Mouse (Mus musculus): ENCODE measurements around the gene Ssh3.

Ssh3 gene

DNA sequence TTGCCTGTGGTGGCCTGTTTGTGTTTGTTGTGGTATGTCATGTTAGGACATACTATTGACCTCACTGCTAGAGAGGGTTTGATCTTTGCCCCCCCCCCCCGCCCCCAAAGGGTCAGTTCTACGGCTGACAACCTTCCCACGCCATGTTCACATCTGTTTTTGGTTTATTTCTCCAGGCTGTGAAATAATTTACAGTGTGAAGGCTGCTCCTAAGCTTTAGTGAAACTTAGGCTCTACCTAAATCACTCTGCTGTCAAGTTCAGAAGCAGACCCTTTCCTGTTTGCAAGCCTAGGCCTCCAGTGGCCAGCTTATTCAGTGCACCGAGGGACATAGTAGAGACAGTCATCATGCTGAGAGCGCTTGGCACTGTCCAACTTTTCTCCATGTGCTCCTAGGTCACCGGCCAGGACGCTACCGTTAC, 28.7 kb downstream of the Ssh3 start:
- DNase-seq, result no peak

DNA sequence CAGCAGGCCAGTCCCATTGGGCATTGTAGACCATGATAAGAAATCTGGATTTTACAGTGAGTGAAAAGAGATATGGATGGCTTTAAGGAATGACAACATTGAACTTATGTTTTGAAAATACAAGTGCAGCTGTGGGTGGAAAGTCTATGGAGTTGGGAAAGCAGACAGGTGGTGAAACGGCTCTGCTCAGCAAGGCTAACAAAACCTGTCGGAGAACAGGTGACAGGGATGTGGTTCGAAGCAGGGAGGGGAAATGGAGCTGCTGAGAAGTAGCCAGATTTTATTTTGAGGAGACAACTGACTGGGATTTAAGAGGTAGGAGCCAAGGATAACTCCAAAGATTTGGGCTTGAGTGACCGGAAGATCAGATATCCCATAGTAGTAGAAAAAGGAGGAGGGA, 34.4 kb downstream of the Ssh3 start:
- no peak for DNase-seq

GRCm38 (mm10) chr19:4232651-4233050, 36.3 kb downstream of the Ssh3 start:
- DNase-seq, result no peak

DNA sequence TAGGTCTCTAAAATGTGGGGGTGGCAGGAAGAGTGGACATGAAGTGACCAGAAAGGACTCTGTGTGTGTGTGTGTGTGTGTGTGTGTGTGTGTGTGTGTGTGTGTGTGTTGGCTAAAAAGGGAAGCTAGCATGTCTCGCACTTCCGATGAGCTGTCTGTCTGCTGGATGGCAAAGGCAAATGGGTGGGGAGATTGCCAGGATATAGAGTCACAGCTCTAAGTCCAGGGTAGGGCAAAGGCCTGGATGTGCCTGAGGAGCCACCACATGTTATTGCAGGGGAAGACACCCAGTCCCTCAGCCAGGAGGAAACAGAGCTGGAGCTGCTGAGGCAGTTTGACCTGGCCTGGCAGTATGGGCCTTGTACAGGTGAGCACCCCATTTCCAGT, 36.8 kb downstream of the Ssh3 start:
- DNase-seq, result no peak

- DNase-seq, result peak; percentile 98
These were observed 37.5 kb downstream of the Ssh3 start, which contains the start of gene Pold4 for GRCm38 (mm10) chr19:4231253-4232185. Pold4 (plus strand) TSS chr19:4231899.

- no peak for DNase-seq
These were observed 38.6 kb downstream of the Ssh3 start for GRCm38 (mm10) chr19:4230415-4230814.

DNA sequence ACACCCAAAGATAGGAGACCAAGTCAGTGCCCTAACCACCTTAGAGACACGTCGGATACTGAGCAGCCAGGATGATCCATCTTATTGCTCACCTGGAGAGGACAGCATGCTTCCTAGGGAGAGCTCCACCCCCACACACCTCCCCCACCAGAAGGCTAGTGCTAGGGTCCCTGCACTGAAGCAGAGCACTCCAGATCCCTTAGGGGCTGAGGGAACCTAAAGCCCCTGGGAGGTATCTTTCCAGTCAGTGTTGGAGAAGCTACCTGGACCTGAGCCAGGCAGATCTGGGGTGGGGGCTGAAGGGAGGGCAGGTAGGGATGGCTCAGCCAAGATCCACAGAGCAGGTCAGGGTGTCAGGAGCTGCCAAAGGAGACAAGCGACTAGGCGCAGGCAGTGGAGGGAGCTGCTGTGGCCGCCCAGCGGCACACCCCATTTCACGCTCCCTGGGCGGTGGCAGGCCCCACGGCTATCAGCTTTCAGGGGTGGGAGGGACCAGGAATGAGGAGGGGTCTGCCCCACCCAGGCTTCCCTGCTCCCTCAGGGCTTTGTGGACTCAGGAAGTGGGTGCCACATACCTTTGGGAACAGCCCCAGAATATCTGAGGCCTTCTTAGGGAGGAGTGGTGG, 39.4 kb downstream of the Ssh3 start:
- DNase-seq, result no peak

DNA sequence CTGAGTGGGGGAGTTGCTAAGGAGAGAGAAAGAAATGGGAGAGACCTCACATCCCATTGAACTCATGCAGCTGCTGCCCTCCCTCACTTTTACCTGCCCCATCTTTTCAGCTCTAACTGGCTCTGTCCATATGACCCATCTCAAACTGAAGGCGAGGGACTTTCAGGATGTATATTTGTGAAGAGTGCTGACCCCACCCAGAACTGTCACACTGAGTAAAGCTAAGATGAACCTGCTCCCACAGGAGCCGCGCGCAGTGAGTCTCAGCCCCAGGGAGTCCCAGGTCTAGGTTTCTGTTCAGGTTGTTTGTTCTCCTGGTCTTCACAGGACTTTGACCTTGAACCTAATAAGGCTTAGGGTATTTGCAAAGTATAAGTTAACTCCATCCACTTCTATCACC, 40.1 kb downstream of the Ssh3 start:
- DNase-seq, result no peak

DNA sequence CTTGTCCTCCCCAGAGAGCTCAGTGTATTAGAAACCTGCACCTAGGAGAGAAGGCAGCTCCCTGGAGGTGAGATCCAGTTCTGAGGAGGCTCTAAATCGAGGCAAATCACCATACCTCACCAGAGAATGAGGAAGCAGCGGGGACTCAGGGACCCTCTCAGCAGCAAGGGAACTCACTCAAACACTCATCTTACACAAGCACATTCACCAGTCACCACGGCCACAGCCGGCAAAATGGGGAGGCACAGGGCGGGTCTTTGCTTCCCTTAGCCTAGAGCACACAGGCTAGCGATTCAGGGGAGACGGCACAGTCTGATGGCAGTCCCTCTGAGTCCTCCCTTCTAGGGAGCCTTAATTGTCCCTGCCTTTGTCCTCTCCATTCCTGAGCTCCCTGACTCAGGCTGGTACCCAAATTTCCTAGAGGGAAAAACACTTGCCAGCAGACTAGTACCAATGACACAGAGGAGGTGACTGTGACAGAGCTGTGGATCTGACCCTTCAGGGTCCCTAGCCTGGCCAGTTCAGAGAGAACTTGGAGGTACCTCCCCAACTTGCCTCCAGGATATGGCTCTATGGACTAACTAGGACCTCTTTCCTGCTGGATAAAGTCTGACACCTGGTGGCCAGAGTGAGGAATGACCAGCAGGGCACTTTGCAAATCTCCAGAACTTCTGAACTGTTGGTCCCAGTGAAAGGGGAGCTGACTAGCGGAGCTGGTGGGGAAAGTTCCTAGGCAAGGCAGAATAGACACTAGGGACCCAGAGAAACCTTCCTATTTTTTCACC, 40.9 kb downstream of the Ssh3 start:
- peak; percentile 77 for DNase-seq

- DNase-seq, result no peak
These were observed 41.5 kb downstream of the Ssh3 start for GRCm38 (mm10) chr19:4227446-4227845.

GRCm38 (mm10) chr19:4226779-4227178, 42.2 kb downstream of the Ssh3 start:
- DNase-seq, result no peak

DNA sequence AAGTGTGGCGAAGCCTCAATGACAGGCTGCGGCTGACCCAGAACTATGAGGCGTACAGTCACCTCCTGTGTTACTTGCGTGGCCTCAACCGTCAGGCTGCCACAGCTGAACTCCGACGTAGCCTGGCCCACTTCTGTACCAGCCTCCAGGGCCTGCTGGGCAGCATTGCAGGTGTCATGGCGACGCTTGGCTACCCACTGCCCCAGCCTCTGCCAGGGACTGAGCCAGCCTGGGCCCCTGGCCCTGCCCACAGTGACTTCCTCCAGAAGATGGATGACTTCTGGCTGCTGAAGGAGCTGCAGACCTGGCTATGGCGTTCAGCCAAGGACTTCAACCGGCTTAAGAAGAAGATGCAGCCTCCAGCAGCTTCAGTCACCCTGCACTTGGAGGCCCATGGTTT, 46.8 kb downstream of the Ssh3 start:
- no peak for DNase-seq

- DNase-seq, result no peak
These were observed 47.8 kb downstream of the Ssh3 start for GRCm38 (mm10) chr19:4220957-4221743.

- no peak for DNase-seq
These were observed 48.6 kb downstream of the Ssh3 start for GRCm38 (mm10) chr19:4220416-4220815.

DNA sequence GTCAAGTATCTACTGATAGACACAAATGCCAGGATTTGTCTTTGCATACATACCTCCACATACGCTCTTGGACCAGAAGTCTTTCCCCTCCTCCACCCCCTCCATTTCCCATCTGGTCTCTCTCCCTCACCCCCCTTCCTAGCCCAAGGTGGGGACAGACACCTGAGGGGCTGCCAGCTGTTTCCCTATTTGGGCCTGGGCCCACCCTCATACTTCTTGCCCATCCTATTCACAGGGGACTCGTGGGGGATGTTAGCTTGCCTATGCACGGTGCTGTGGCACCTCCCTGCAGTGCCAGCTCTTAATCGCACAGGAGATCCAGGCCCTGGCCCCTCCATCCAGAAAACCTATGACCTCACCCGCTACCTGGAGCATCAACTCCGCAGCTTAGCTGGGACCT, 49.0 kb downstream of the Ssh3 start:
- no peak for DNase-seq

GRCm38 (mm10) chr19:4218784-4219183, 50.2 kb downstream of the Ssh3 start:
- no peak for DNase-seq

GRCm38 (mm10) chr19:4218293-4218692, 50.7 kb downstream of the Ssh3 start:
- no peak for DNase-seq

DNA sequence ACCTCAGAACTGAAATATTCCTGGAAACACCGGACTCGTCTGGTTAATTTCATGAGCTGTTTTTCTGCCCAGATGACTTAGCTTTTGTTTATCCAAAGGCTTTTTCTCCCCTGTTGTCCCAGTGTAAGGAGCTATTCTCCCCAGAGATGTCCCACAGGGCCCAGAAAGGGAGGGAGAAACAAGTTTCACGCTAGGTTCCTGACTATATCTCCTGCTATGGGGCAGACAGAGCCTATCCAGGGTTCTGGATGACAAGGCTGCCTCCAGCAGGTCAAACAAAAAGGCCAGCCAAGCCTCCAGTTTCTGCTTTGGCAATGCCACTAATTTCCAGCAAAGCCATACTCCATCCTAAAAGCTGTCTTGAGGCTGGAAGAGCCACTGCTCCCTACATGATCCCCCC, 51.1 kb downstream of the Ssh3 start:
- no peak for DNase-seq

GRCm38 (mm10) chr19:4217140-4217539, 51.8 kb downstream of the Ssh3 start:
- DNase-seq, result no peak

GRCm38 (mm10) chr19:4216041-4216685, 52.8 kb downstream of the Ssh3 start:
- DNase-seq, result peak; percentile 3

DNA sequence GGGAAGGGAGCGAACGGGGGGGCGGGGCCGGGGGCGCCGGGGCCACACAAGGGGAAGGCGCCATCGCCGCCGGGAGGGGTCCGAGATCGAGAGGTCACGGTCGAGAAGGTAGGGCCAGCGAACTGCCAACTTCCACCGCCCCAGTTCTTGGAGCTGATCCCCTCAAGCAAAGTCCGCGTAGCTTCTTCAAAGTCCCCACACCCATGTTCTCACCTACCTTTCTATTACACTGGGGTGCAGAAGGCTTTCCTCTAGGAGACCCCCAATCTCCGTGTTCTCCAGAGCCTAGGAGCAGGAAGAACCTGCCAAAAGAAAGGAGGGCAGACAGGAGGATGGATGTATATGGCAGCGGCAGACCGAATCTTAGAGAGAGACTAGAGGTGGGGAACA, 53.5 kb downstream of the Ssh3 start:
- DNase-seq, result no peak
